Mouse (Mus musculus) midbrain, embryonic 11.5 days (tissue): Measurements from ENCODE around the gene Pax5. TPM values are rescaled to one million over a fixed set of nuclear protein-coding genes. Genes with fewer than 3 reads are reported as not detected.

Experiments
- ATAC-seq: fragments of 200-750 bp; cut with Nextera tagmentation; 2 replicates; pipeline ENCODE4 v1.8.0; 2017; ENCODE audit warnings: moderate TSS enrichment, moderate library complexity; ENCODE audit not compliant: low FRiP score
- DNase-seq: peaks from one replicate; pipeline ENCODE4 v3.0.0; 2015; ENCODE audit warnings: low spot score; ENCODE audit errors: missing footprints
- H3K27ac ChIP-seq: fragments of 300-500 bp; sonication (generic); 2 replicates; pipeline ENCODE4 v1.5.1; 2014; ENCODE audit warnings: low read depth, low read length
- H3K27me3 ChIP-seq: fragments of 300-500 bp; sonication (generic); 2 replicates; pipeline ENCODE4 v1.6.1; 2014; ENCODE audit warnings: mild to moderate bottlenecking, low read length, moderate library complexity, mixed read lengths; ENCODE audit not compliant: control insufficient read depth, insufficient read depth
- H3K36me3 ChIP-seq: fragments of 300-500 bp; sonication (generic); 2 replicates; pipeline ENCODE4 v1.6.1; 2014; ENCODE audit warnings: mild to moderate bottlenecking, low read length, moderate library complexity, mixed read lengths; ENCODE audit not compliant: control insufficient read depth, insufficient read depth
- H3K4me1 ChIP-seq: fragments of 300-500 bp; sonication (generic); 2 replicates; pipeline ENCODE4 v1.6.1; 2014; ENCODE audit warnings: low read length; ENCODE audit not compliant: control insufficient read depth, insufficient read depth
- H3K4me2 ChIP-seq: fragments of 300-500 bp; sonication (generic); 2 replicates; pipeline ENCODE4 v1.6.1; 2014; ENCODE audit warnings: mild to moderate bottlenecking, moderate library complexity
- H3K4me3 ChIP-seq: fragments of 300-500 bp; sonication (generic); 2 replicates; pipeline ENCODE4 v1.5.1; 2014; ENCODE audit warnings: low read depth, low read length
- H3K9ac ChIP-seq: fragments of 300-500 bp; sonication (generic); 2 replicates; pipeline ENCODE4 v1.6.1; 2014; ENCODE audit warnings: low read length
- H3K9me3 ChIP-seq: fragments of 300-500 bp; sonication (generic); 2 replicates; pipeline ENCODE4 v1.6.1; 2016; ENCODE audit warnings: low read length; ENCODE audit not compliant: control insufficient read depth
- WGBS: fragments of 180-500 bp; shearing (Covaris S2); extraction: QIAGEN DNeasy Blood & Tissue Kit; methylation state at CpG from one replicate; pipeline ENCODE4 v1.1.7; 2014; 5-methylcytosine and 5-hydroxymethylcytosine counted together
- polyA plus RNA-seq: library from polyadenylated mRNA; unstranded; fragments of >200 nt; fragmentation: Nextera tagmentation; extraction: Ambion mirVana; gene quantifications from 2 replicates; pipeline ENCODE4 v1.2.1, GENCODE M21; 2014

Gene Pax5
- polyA plus RNA-seq, 1 experiment from 2014 or later = 4.1 TPM

- H3K9ac ChIP-seq = no peak overlapping the region
- 84% methylated on average over 6 of the region's 6 CpGs for WGBS
- H3K4me1 ChIP-seq = peaks cover 9% of the 10 kb centered on the region; the same call in 1 of the 2 replicates
- H3K4me2 ChIP-seq = no peak overlapping the region
- DNase-seq (no peak), ATAC-seq (no peak)
- H3K27ac ChIP-seq = no peak overlapping the region
- no peaks in the 10 kb centered on the region; the same call in 1 of the 2 replicates for H3K36me3 ChIP-seq
- no peaks in the 10 kb centered on the region; the same call in 1 of the 2 replicates for H3K9me3 ChIP-seq
- H3K27me3 ChIP-seq = peaks cover 36% of the 10 kb centered on the region
- H3K4me3 ChIP-seq = no peak overlapping the region
These were observed 42.9 kb downstream of the Pax5 start for GRCm38 (mm10) chr4:44667369-44667768.

- H3K4me3 ChIP-seq = peak overlapping the region; percentile 50
- no peaks in the 10 kb centered on the region; the same call in 1 of the 2 replicates for H3K9me3 ChIP-seq
- peak overlapping the region; percentile 96 for H3K4me2 ChIP-seq
- WGBS = 21% methylated on average over 6 of the region's 6 CpGs
- no peak overlapping the region for H3K27ac ChIP-seq
- H3K9ac ChIP-seq = no peak overlapping the region
- H3K4me1 ChIP-seq = peaks cover 9% of the 10 kb centered on the region; the same call in 1 of the 2 replicates
- DNase-seq (peak; percentile 93), ATAC-seq (no peak)
- no peaks in the 10 kb centered on the region for H3K36me3 ChIP-seq
- H3K27me3 ChIP-seq = peaks cover 35% of the 10 kb centered on the region
These were observed 45.6 kb downstream of the Pax5 start for GRCm38 (mm10) chr4:44664767-44665056.

GRCm38 (mm10) chr4:44664004-44664766, 46.1 kb downstream of the Pax5 start:
- WGBS = under 1% methylated on average over 81 of the region's 81 CpGs
- Histone ChIP-seq H3K9ac (peak overlapping the region; percentile 66), H3K36me3 (no peaks in the 10 kb centered on the region), H3K4me3 (peak overlapping the region; percentile 50), H3K4me1 (peaks cover 9% of the 10 kb centered on the region; the same call in 1 of the 2 replicates), H3K9me3 (no peaks in the 10 kb centered on the region), H3K4me2 (peak overlapping the region; percentile 96), H3K27ac (no peak overlapping the region), H3K27me3 (peaks cover 35% of the 10 kb centered on the region)
- ATAC-seq = peak; percentile 78
- DNase-seq = peak; percentile 95

- H3K4me3 ChIP-seq = peak overlapping the region; percentile 50; the same call in 1 of the 2 replicates
- peak overlapping the region; percentile 66 for H3K9ac ChIP-seq
- ATAC-seq (peak; percentile 39), DNase-seq (peak; percentile 87)
- H3K4me1 ChIP-seq = peaks cover 9% of the 10 kb centered on the region; the same call in 1 of the 2 replicates
- peak overlapping the region; percentile 96 for H3K4me2 ChIP-seq
- H3K36me3 ChIP-seq = no peaks in the 10 kb centered on the region
- no peaks in the 10 kb centered on the region for H3K9me3 ChIP-seq
- no peak overlapping the region for H3K27ac ChIP-seq
- 35% methylated on average over 10 of the region's 10 CpGs for WGBS
- H3K27me3 ChIP-seq = peaks cover 35% of the 10 kb centered on the region
These were observed 46.8 kb downstream of the Pax5 start for GRCm38 (mm10) chr4:44663489-44663888.

GRCm38 (mm10) chr4:44645181-44645580, 65.1 kb downstream of the Pax5 start:
- H3K4me2 ChIP-seq = no peak overlapping the region
- H3K4me3 ChIP-seq = no peak overlapping the region
- H3K9ac ChIP-seq = no peak overlapping the region
- no peaks in the 10 kb centered on the region for H3K27me3 ChIP-seq
- no peaks in the 10 kb centered on the region for H3K9me3 ChIP-seq
- no peaks in the 10 kb centered on the region for H3K36me3 ChIP-seq
- WGBS = 84% methylated on average over 4 of the region's 4 CpGs
- DNase-seq (no peak), ATAC-seq (no peak)
- no peak overlapping the region for H3K27ac ChIP-seq
- H3K4me1 ChIP-seq = peaks cover 3% of the 10 kb centered on the region; the same call in 1 of the 2 replicates

- 40% methylated on average over 12 of the region's 12 CpGs for WGBS
- no peak overlapping the region for H3K9ac ChIP-seq
- peak; percentile 38; the same call in 1 of the 2 replicates for ATAC-seq
These were observed 68.3 kb downstream of the Pax5 start for GRCm38 (mm10) chr4:44641831-44642587.

GRCm38 (mm10) chr4:44635618-44636017, 74.7 kb downstream of the Pax5 start:
- Histone ChIP-seq H3K4me2 (no peak overlapping the region), H3K36me3 (no peaks in the 10 kb centered on the region), H3K4me1 (no peaks in the 10 kb centered on the region; the same call in 1 of the 2 replicates), H3K4me3 (no peak overlapping the region), H3K27me3 (no peaks in the 10 kb centered on the region), H3K9ac (no peak overlapping the region), H3K9me3 (no peaks in the 10 kb centered on the region), H3K27ac (no peak overlapping the region)
- 87% methylated on average over 3 of the region's 3 CpGs for WGBS
- no peak for DNase-seq
- no peak for ATAC-seq

More at GRCm38 (mm10) chr4:44641831-44642587, 68.3 kb downstream of the Pax5 start:
- no peak overlapping the region for H3K4me3 ChIP-seq
- no peak overlapping the region for H3K4me2 ChIP-seq
- H3K9me3 ChIP-seq = no peaks in the 10 kb centered on the region
- H3K4me1 ChIP-seq = peaks cover 3% of the 10 kb centered on the region; the same call in 1 of the 2 replicates
- H3K27me3 ChIP-seq = no peaks in the 10 kb centered on the region
- peak; percentile 81 for DNase-seq
- no peaks in the 10 kb centered on the region for H3K36me3 ChIP-seq
- no peak overlapping the region for H3K27ac ChIP-seq

GRCm38 (mm10) chr4:44633694-44634524, 76.4 kb downstream of the Pax5 start:
- ATAC-seq (no peak), DNase-seq (peak; percentile 60)
- H3K4me1 ChIP-seq = no peaks in the 10 kb centered on the region; the same call in 1 of the 2 replicates
- H3K9me3 ChIP-seq = no peaks in the 10 kb centered on the region
- H3K36me3 ChIP-seq = no peaks in the 10 kb centered on the region
- H3K27me3 ChIP-seq = no peaks in the 10 kb centered on the region
- H3K4me3 ChIP-seq = no peak overlapping the region
- H3K9ac ChIP-seq = no peak overlapping the region
- WGBS = 32% methylated on average over 12 of the region's 12 CpGs
- no peak overlapping the region for H3K4me2 ChIP-seq
- no peak overlapping the region for H3K27ac ChIP-seq
